Mouse (Mus musculus): ENCODE measurements around the gene Ccdc51.

GRCm38 (mm10) chr9:109125481-109125880, 43.2 kb downstream of the Ccdc51 start:
- TF ChIP-seq CTCF (IDR thresholded peaks at IDR 0.05; ENCODE audit: low read depth, low read length) (no peak), POLR2A (IDR thresholded peaks at IDR 0.05; ENCODE audit: extremely low read depth, insufficient read depth, low read length) (no peak)

Measured in liver, adult 2 months (tissue).